Mouse (Mus musculus) CH12.LX (cell line): Measurements from ENCODE around the gene Nav1. TPM values are rescaled to one million over a fixed set of nuclear protein-coding genes. Genes with fewer than 3 reads are reported as not detected.

Source experiments
- DNase-seq: peaks from one replicate; pipeline ENCODE4 v3.0.0-alpha.2; 2013; ENCODE audit errors: extremely low read depth
- H3K27ac ChIP-seq: 2 replicates; pipeline ENCODE4 v1.5.1; 2012; ENCODE audit warnings: low read depth, mild to moderate bottlenecking, control low read depth, moderate library complexity; ENCODE audit not compliant: insufficient read depth
- H3K27me3 ChIP-seq: replicated peaks from 2 replicates; pipeline ENCODE3; 2012; ENCODE audit warnings: inconsistent platforms
- H3K36me3 ChIP-seq, 2 experiments: replicated peaks in 1 of 2; 2 replicates each; pipeline versions ENCODE3 to v1.6.1; 2012; ENCODE audit warnings: inconsistent platforms in 1 of 2, low read length in 1 of 2, mild to moderate bottlenecking in 1 of 2, mixed read lengths in 1 of 2, moderate library complexity in 1 of 2; ENCODE audit not compliant: control insufficient read depth in 1 of 2, insufficient read depth in 1 of 2
- H3K4me1 ChIP-seq, 2 experiments: 2 replicates each; pipeline ENCODE4 v1.6.1; 2012; ENCODE audit warnings: inconsistent platforms in 1 of 2, moderate library complexity in 1 of 2; ENCODE audit not compliant: insufficient read depth in 2 of 2, control insufficient read depth in 1 of 2
- H3K4me2 ChIP-seq: 2 replicates; pipeline ENCODE4 v1.6.1; 2012; ENCODE audit warnings: low read depth, mild to moderate bottlenecking, control low read depth; ENCODE audit not compliant: poor library complexity, insufficient read depth, severe bottlenecking
- H3K4me3 ChIP-seq, 3 experiments: fragments of 150-350 bp in 1 of 3; sonication (generic) in 1 of 3; replicated peaks in 1 of 3; 2 replicates each; pipeline versions ENCODE3 to v1.5.1; 2011 to 2012; ENCODE audit warnings: low read depth in 2 of 3, low read length in 2 of 3, mild to moderate bottlenecking in 2 of 3, moderate library complexity in 2 of 3, control low read depth in 1 of 3, improper control_type of control experiment in 1 of 3, inconsistent platforms in 1 of 3, mixed read lengths in 1 of 3; ENCODE audit not compliant: poor library complexity in 1 of 3
- H3K79me2 ChIP-seq: replicated peaks from 2 replicates; pipeline ENCODE4 v1.6.1; 2012; ENCODE audit warnings: mild to moderate bottlenecking, moderate library complexity; ENCODE audit not compliant: control insufficient read depth, poor library complexity, insufficient read depth, severe bottlenecking; ENCODE audit errors: extremely low read depth
- H3K9ac ChIP-seq: 2 replicates; pipeline ENCODE4 v1.6.1; 2012; ENCODE audit warnings: low read depth, mild to moderate bottlenecking, control low read depth, moderate library complexity; ENCODE audit not compliant: insufficient read depth
- H3K9me3 ChIP-seq: replicated peaks from 2 replicates; pipeline ENCODE3; 2012; ENCODE audit warnings: low read length, inconsistent platforms, mixed read lengths
- BHLHE40 ChIP-seq: IDR thresholded peaks from 2 replicates; pipeline ENCODE4 v1.6.1; 2011; ENCODE audit warnings: mild to moderate bottlenecking, low read depth, low read length, improper control_type of control experiment
- CHD1 ChIP-seq: IDR thresholded peaks from 2 replicates; pipeline ENCODE4 v1.6.1; 2012; ENCODE audit warnings: low read depth, low read length, improper control_type of control experiment, inconsistent platforms
- CHD2 ChIP-seq: IDR thresholded peaks from 2 replicates; pipeline ENCODE4 v1.6.1; 2011; ENCODE audit warnings: low read length, improper control_type of control experiment
- CTCF ChIP-seq, 2 experiments: IDR thresholded peaks in 1 of 2; conservative IDR thresholded peaks in 1 of 2; 2 replicates each; pipeline ENCODE4 v1.5.1; 2011 to 2012; ENCODE audit warnings: low read depth in 2 of 2, low read length in 2 of 2, improper control_type of control experiment in 1 of 2, inconsistent platforms in 1 of 2, mild to moderate bottlenecking in 1 of 2, moderate library complexity in 1 of 2
- ELF1 ChIP-seq: IDR thresholded peaks from 2 replicates; pipeline ENCODE4 v1.6.1; 2014; ENCODE audit warnings: low read depth, mild to moderate bottlenecking, inconsistent platforms, low read length, improper control_type of control experiment
- EP300 ChIP-seq: IDR thresholded peaks from 2 replicates; pipeline ENCODE4 v1.6.1; 2011; ENCODE audit warnings: low read length, improper control_type of control experiment
- GABPA ChIP-seq: IDR thresholded peaks from 2 replicates; pipeline ENCODE4 v1.6.1; 2012; ENCODE audit warnings: low read depth, low read length, improper control_type of control experiment, inconsistent platforms; ENCODE audit not compliant: insufficient replicate concordance
- HCFC1 ChIP-seq: IDR thresholded peaks from 2 replicates; pipeline ENCODE4 v1.6.1; 2012; ENCODE audit warnings: low read depth, mild to moderate bottlenecking, inconsistent platforms, low read length, improper control_type of control experiment
- IRF4 ChIP-seq: IDR thresholded peaks from 2 replicates; pipeline ENCODE4 v1.6.1; 2014; ENCODE audit warnings: low read depth, mild to moderate bottlenecking, inconsistent platforms, low read length, improper control_type of control experiment
- JUND ChIP-seq: conservative IDR thresholded peaks from 2 replicates; pipeline ENCODE4 v1.6.1; 2011; ENCODE audit warnings: low read depth, low read length, improper control_type of control experiment
- KAT2A ChIP-seq: IDR thresholded peaks from 2 replicates; pipeline ENCODE4 v1.6.1; 2012; ENCODE audit warnings: low read length, improper control_type of control experiment, inconsistent platforms; ENCODE audit not compliant: insufficient replicate concordance
- MAFK ChIP-seq: IDR thresholded peaks from 2 replicates; pipeline ENCODE4 v1.6.1; 2011; ENCODE audit warnings: low read length, improper control_type of control experiment; ENCODE audit not compliant: insufficient replicate concordance
- MAX ChIP-seq: IDR thresholded peaks from 2 replicates; pipeline ENCODE4 v1.6.1; 2011; ENCODE audit warnings: low read length, improper control_type of control experiment
- MAZ ChIP-seq: IDR thresholded peaks from 2 replicates; pipeline ENCODE4 v1.6.1; 2012; ENCODE audit warnings: low read depth, mild to moderate bottlenecking, inconsistent platforms, low read length, improper control_type of control experiment, moderate library complexity
- MEF2A ChIP-seq: IDR thresholded peaks from 2 replicates; pipeline ENCODE4 v1.6.1; 2014; ENCODE audit warnings: low read depth, mild to moderate bottlenecking, inconsistent platforms, low read length, improper control_type of control experiment, borderline replicate concordance
- MXI1 ChIP-seq: IDR thresholded peaks from 2 replicates; pipeline ENCODE4 v1.6.1; 2011; ENCODE audit warnings: mild to moderate bottlenecking, low read depth, low read length, improper control_type of control experiment
- MYC ChIP-seq: IDR thresholded peaks from 2 replicates; pipeline ENCODE4 v1.6.1; 2011; ENCODE audit warnings: low read depth, mild to moderate bottlenecking, improper control_type of control experiment, low read length
- NELFE ChIP-seq: IDR thresholded peaks from 2 replicates; pipeline ENCODE4 v1.6.1; 2011; ENCODE audit warnings: low read depth, low read length, improper control_type of control experiment
- PAX5 ChIP-seq: IDR thresholded peaks from 2 replicates; pipeline ENCODE4 v1.6.1; 2012; ENCODE audit warnings: low read length, inconsistent platforms, mixed read lengths
- POLR2A ChIP-seq: IDR thresholded peaks from 2 replicates; pipeline ENCODE4 v1.6.1; 2011; ENCODE audit warnings: low read depth, mild to moderate bottlenecking, improper control_type of control experiment, low read length
- POLR2AphosphoS2 ChIP-seq: IDR thresholded peaks from 2 replicates; pipeline ENCODE4 v1.6.1; 2011; ENCODE audit warnings: low read depth, low read length, improper control_type of control experiment
- RAD21 ChIP-seq: IDR thresholded peaks from 2 replicates; pipeline ENCODE4 v1.6.1; 2011; ENCODE audit warnings: low read depth, mild to moderate bottlenecking, low read length, improper control_type of control experiment, moderate library complexity
- RCOR1 ChIP-seq: conservative IDR thresholded peaks from 2 replicates; pipeline ENCODE4 v1.6.1; 2012; ENCODE audit warnings: low read depth, mild to moderate bottlenecking, inconsistent platforms, low read length, improper control_type of control experiment
- SMC3 ChIP-seq: IDR thresholded peaks from 2 replicates; pipeline ENCODE4 v1.6.1; 2011; ENCODE audit warnings: low read depth, low read length, improper control_type of control experiment
- TBP ChIP-seq: conservative IDR thresholded peaks from 2 replicates; pipeline ENCODE4 v1.6.1; 2011; ENCODE audit warnings: low read depth, low read length, improper control_type of control experiment
- TCF12 ChIP-seq: IDR thresholded peaks from 2 replicates; pipeline ENCODE4 v1.6.1; 2014; ENCODE audit warnings: low read depth, mild to moderate bottlenecking, inconsistent platforms, low read length, improper control_type of control experiment
- UBTF ChIP-seq: IDR thresholded peaks from 2 replicates; pipeline ENCODE4 v1.6.1; 2012; ENCODE audit warnings: low read depth, mild to moderate bottlenecking, inconsistent platforms, low read length, improper control_type of control experiment, moderate library complexity
- USF1 ChIP-seq: IDR thresholded peaks from 2 replicates; pipeline ENCODE4 v1.6.1; 2014; ENCODE audit warnings: low read depth, mild to moderate bottlenecking, inconsistent platforms, low read length, improper control_type of control experiment
- ZC3H11A ChIP-seq: IDR thresholded peaks from 2 replicates; pipeline ENCODE4 v1.6.1; 2012; ENCODE audit warnings: low read depth, mild to moderate bottlenecking, inconsistent platforms, low read length, improper control_type of control experiment
- ZKSCAN1 ChIP-seq: IDR thresholded peaks from 2 replicates; pipeline ENCODE4 v1.6.1; 2012; ENCODE audit warnings: low read depth, inconsistent platforms, low read length, improper control_type of control experiment, borderline replicate concordance
- ZMIZ1 ChIP-seq: IDR thresholded peaks from 2 replicates; pipeline ENCODE4 v1.6.1; 2012; ENCODE audit warnings: low read depth, mild to moderate bottlenecking, inconsistent platforms, low read length, improper control_type of control experiment
- ZNF384 ChIP-seq: IDR thresholded peaks from 2 replicates; pipeline ENCODE4 v1.6.1; 2012; ENCODE audit warnings: low read depth, low read length, improper control_type of control experiment, inconsistent platforms
- dilution Hi-C: fragments of 300-500 bp; cut with MboI; formaldehyde crosslinking; loops from 2 replicates; pipeline ENCODE4 v1.14.3; 2020; ENCODE audit warnings: low sequenced_read_pairs; ENCODE audit not compliant: extremely low pct_unique_long_range_greater_than_20kb, extremely low pct_ligation_motif_present
- in situ Hi-C: fragments of 300-500 bp; cut with MboI; formaldehyde crosslinking; loops from 3 replicates; pipeline ENCODE4 v1.14.3; 2019; ENCODE audit warnings: low sequenced_read_pairs, low pct_ligation_motif_present, low pct_unique_long_range_greater_than_20kb, mixed read lengths
- polyA plus RNA-seq: library from polyadenylated mRNA; unstranded; fragments of >175 nt; gene quantifications from 2 replicates; pipeline ENCODE4 v1.2.1, GENCODE M21; 2012; ENCODE audit warnings: low read depth; ENCODE audit not compliant: insufficient read length
- total RNA-seq, 2 experiments: library from RNA; depleted of rRNA; stranded (reverse); fragments of 300-350 nt in 1 of 2; fragments of >200 nt in 1 of 2; gene quantifications; 2 replicates each; pipeline ENCODE4 v1.2.3; 2012 to 2014

Gene Nav1
- total and polyA plus RNA-seq, 3 experiments: 0.21 to 0.56 TPM; not detected in 1

GRCm38 (mm10) chr1:135577793-135578192, 29.3 kb downstream of the Nav1 start:
- H3K9ac ChIP-seq: no peak overlapping the region
- dilution Hi-C loops (no loop called here), in situ Hi-C loops (no loop called here)
- H3K4me3 ChIP-seq: no peak overlapping the region
- no peak for DNase-seq
- H3K4me2 ChIP-seq: no peak overlapping the region
- TF ChIP-seq RCOR1 (no peak), ZNF384 (no peak), TBP (no peak), GABPA (no peak), MAX (no peak), JUND (no peak), CHD1 (no peak), ELF1 (no peak), PAX5 (no peak), IRF4 (no peak), SMC3 (no peak), MYC (no peak), POLR2AphosphoS2 (no peak), BHLHE40 (no peak), ZMIZ1 (no peak), MXI1 (no peak), MEF2A (no peak), RAD21 (no peak)
- no peaks in the 10 kb centered on the region for H3K79me2 ChIP-seq
- peaks cover 4 to 19% of the 10 kb centered on the region in 2 experiments; a peak in 3 of 4 replicates for H3K4me1 ChIP-seq
- peaks cover 84% of the 10 kb centered on the region for H3K27me3 ChIP-seq
- no peaks in the 10 kb centered on the region for H3K9me3 ChIP-seq
- no peak overlapping the region for H3K27ac ChIP-seq
- no peaks in the 10 kb centered on the region for H3K36me3 ChIP-seq

- Histone ChIP-seq H3K36me3 (no peaks in the 10 kb centered on the region), H3K27me3 (peaks cover 79% of the 10 kb centered on the region), H3K4me2 (no peak overlapping the region), H3K27ac (no peak overlapping the region), H3K4me1 (peaks cover 4 to 19% of the 10 kb centered on the region in 2 experiments; a peak in 3 of 4 replicates), H3K9ac (no peak overlapping the region), H3K4me3 (no peak overlapping the region), H3K9me3 (no peaks in the 10 kb centered on the region), H3K79me2 (no peaks in the 10 kb centered on the region)
- in situ Hi-C loops (no loop called here), dilution Hi-C loops (no loop called here)
- peak; percentile 75 for DNase-seq
- TF ChIP-seq JUND (no peak), RAD21 (no peak), SMC3 (peak; percentile 4; the same call in 1 of the 2 replicates), ELF1 (0 out of 2 replicates have a peak, but pooled peaks have one; percentile 30), POLR2AphosphoS2 (no peak), HCFC1 (no peak), TCF12 (no peak), ZNF384 (no peak), MAZ (no peak), CTCF (conservative IDR thresholded peaks at IDR 0.05 in 1 of 2, IDR thresholded peaks at IDR 0.05 in 1 of 2; ENCODE audit: low read depth in 2 of 2, low read length in 2 of 2) (no peak), NELFE (no peak), MEF2A (no peak), EP300 (0 out of 2 replicates have a peak, but pooled peaks have one; percentile 30), ZKSCAN1 (no peak), RCOR1 (no peak), POLR2A (no peak), PAX5 (no peak), BHLHE40 (no peak), IRF4 (peak; percentile 40), KAT2A (peak; percentile 60; the same call in 1 of the 2 replicates), GABPA (no peak), USF1 (no peak), ZC3H11A (no peak), MAFK (no peak), UBTF (no peak), CHD2 (no peak), CHD1 (no peak)
These were observed 31.7 kb downstream of the Nav1 start for GRCm38 (mm10) chr1:135575393-135575792.
